Mouse (Mus musculus): ENCODE results near the gene Ube2q2. TPM values are rescaled to one million over a fixed set of nuclear protein-coding genes. Genes with fewer than 3 reads are reported as not detected.

Gene Ube2q2
- total and polyA plus RNA-seq, 3 experiments, result 13.1 to 24.4 (median 24.1) TPM

DNA sequence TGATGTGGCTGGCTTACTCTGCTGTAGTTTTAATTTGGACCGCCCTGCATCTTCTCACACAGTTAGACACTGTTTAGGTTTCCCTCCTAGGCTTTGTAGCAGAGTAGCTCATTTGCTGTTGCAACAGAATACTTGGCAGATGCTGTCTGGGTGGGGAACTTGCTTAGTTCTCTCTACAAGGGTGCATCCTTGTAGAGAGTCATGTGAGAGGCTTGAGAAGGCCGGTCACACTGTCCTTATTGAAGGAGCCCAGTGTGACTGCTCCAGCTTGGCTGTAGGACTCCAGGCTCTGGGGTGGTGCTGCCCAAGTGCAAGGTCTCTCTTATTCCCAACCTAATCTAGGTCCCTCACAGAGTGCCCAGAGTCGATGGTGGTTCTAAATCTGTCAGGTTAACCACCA is 68.7 kb downstream of the Ube2q2 start:
- DNase-seq (ENCODE audit: extremely low read depth), result no peak
- in situ Hi-C loops (cut with MboI; ENCODE audit: low pct_ligation_motif_present, low pct_unique_long_range_greater_than_20kb, low sequenced_read_pairs) (no loop called here), dilution Hi-C loops (cut with MboI; ENCODE audit: extremely low pct_ligation_motif_present, extremely low pct_unique_long_range_greater_than_20kb, low sequenced_read_pairs) (no loop called here)
- Histone ChIP-seq H3K4me3 (replicated peaks in 1 of 3; ENCODE audit: low read depth in 2 of 3, low read length in 2 of 3, poor library complexity in 1 of 3) (no peak overlapping the region), H3K27ac (ENCODE audit: insufficient read depth, low read depth) (no peak overlapping the region), H3K4me2 (ENCODE audit: insufficient read depth, low read depth, poor library complexity, severe bottlenecking) (no peak overlapping the region), H3K9me3 (replicated peaks; ENCODE audit: low read length) (no peaks in the 10 kb centered on the region), H3K36me3 (replicated peaks in 1 of 2; ENCODE audit: control insufficient read depth in 1 of 2, insufficient read depth in 1 of 2, low read length in 1 of 2) (peaks cover 74 to 96% of the 10 kb centered on the region in 2 experiments), H3K79me2 (replicated peaks; ENCODE audit: control insufficient read depth, extremely low read depth, insufficient read depth, poor library complexity, severe bottlenecking) (no peaks in the 10 kb centered on the region), H3K27me3 (replicated peaks) (no peaks in the 10 kb centered on the region), H3K4me1 (ENCODE audit: control insufficient read depth in 1 of 2, insufficient read depth in 2 of 2) (peaks cover 0 to 11% of the 10 kb centered on the region in 2 experiments; a peak in 2 of 4 replicates), H3K9ac (ENCODE audit: insufficient read depth, low read depth) (no peak overlapping the region)
- no peak for TF ChIP-seq ZMIZ1 (IDR thresholded peaks at IDR 0.05; ENCODE audit: low read depth, low read length)
- TF ChIP-seq ELF1 (IDR thresholded peaks at IDR 0.05; ENCODE audit: low read depth, low read length), result no peak
- TF ChIP-seq USF1 (IDR thresholded peaks at IDR 0.05; ENCODE audit: low read depth, low read length), result no peak
- TF ChIP-seq TCF12 (IDR thresholded peaks at IDR 0.05; ENCODE audit: low read depth, low read length), result no peak
- no peak for TF ChIP-seq MXI1 (IDR thresholded peaks at IDR 0.05; ENCODE audit: low read depth, low read length)

DNA sequence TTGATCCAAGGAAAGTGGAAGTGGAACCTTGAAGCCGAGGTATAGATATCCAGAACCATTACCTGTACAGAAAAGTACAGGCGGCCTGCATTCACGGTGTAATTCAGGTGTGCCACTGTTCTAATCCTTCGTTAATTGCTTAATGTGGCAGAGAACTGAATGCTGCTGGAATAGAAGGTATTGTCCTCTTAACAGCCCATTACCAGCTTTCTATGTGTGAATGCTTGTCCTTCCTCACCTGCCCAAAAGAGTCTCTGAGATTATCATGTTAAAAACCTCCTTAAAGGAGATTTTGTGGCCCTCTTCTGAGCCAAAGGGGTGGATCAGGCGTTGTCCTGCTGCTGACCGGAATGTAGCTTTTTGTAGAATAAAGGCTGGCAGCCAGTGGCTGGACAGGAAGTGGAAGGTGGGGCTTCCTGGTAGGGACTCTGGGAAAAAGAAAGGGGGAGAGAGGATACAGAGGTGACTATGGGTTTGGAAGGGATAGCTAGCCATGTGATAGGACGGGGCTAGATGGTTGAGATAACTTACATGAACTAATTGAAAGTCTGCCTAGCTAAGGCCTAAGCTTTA is 76.6 kb downstream of the Ube2q2 start:
- Histone ChIP-seq H3K79me2 (replicated peaks; ENCODE audit: control insufficient read depth, extremely low read depth, insufficient read depth, poor library complexity, severe bottlenecking) (no peaks in the 10 kb centered on the region), H3K4me1 (ENCODE audit: control insufficient read depth in 1 of 2, insufficient read depth in 2 of 2) (no peaks in the 10 kb centered on the region), H3K9ac (ENCODE audit: insufficient read depth, low read depth) (no peak overlapping the region), H3K27me3 (replicated peaks) (no peaks in the 10 kb centered on the region), H3K27ac (ENCODE audit: insufficient read depth, low read depth) (no peak overlapping the region), H3K36me3 (replicated peaks in 1 of 2; ENCODE audit: control insufficient read depth in 1 of 2, insufficient read depth in 1 of 2, low read length in 1 of 2) (peaks cover 32 to 65% of the 10 kb centered on the region in 2 experiments), H3K4me3 (replicated peaks in 1 of 3; ENCODE audit: low read depth in 2 of 3, low read length in 2 of 3, poor library complexity in 1 of 3) (no peak overlapping the region), H3K9me3 (replicated peaks; ENCODE audit: low read length) (no peaks in the 10 kb centered on the region), H3K4me2 (ENCODE audit: insufficient read depth, low read depth, poor library complexity, severe bottlenecking) (no peak overlapping the region)
- in situ Hi-C loops (cut with MboI; ENCODE audit: low pct_ligation_motif_present, low pct_unique_long_range_greater_than_20kb, low sequenced_read_pairs) (no loop called here), dilution Hi-C loops (cut with MboI; ENCODE audit: extremely low pct_ligation_motif_present, extremely low pct_unique_long_range_greater_than_20kb, low sequenced_read_pairs) (no loop called here)
- no peak for DNase-seq (ENCODE audit: extremely low read depth)
- no peak for TF ChIP-seq BHLHE40 (IDR thresholded peaks at IDR 0.05; ENCODE audit: low read depth, low read length)
- no peak for TF ChIP-seq GABPA (IDR thresholded peaks at IDR 0.05; ENCODE audit: insufficient replicate concordance, low read depth, low read length)
- TF ChIP-seq EP300 (IDR thresholded peaks at IDR 0.05; ENCODE audit: low read length), result no peak
- TF ChIP-seq RCOR1 (conservative IDR thresholded peaks at IDR 0.05; ENCODE audit: low read depth, low read length), result no peak
- no peak for TF ChIP-seq CHD2 (IDR thresholded peaks at IDR 0.05; ENCODE audit: low read length)
- no peak for TF ChIP-seq RAD21 (IDR thresholded peaks at IDR 0.05; ENCODE audit: low read depth, low read length)
- TF ChIP-seq USF2 (conservative IDR thresholded peaks at IDR 0.05; ENCODE audit: low read depth, low read length), result no peak
- TF ChIP-seq ZC3H11A (IDR thresholded peaks at IDR 0.05; ENCODE audit: low read depth, low read length), result no peak
- TF ChIP-seq TBP (conservative IDR thresholded peaks at IDR 0.05; ENCODE audit: low read depth, low read length), result no peak
- TF ChIP-seq ZKSCAN1 (IDR thresholded peaks at IDR 0.05; ENCODE audit: borderline replicate concordance, low read depth, low read length), result no peak
- no peak for TF ChIP-seq JUND (conservative IDR thresholded peaks at IDR 0.05; ENCODE audit: low read depth, low read length)
- no peak for TF ChIP-seq CHD1 (IDR thresholded peaks at IDR 0.05; ENCODE audit: low read depth, low read length)
- TF ChIP-seq UBTF (IDR thresholded peaks at IDR 0.05; ENCODE audit: low read depth, low read length), result no peak
- no peak for TF ChIP-seq NELFE (IDR thresholded peaks at IDR 0.05; ENCODE audit: low read depth, low read length)
